Mouse (Mus musculus) embryonic facial prominence, embryonic 11.5 days (tissue): Measurements from ENCODE around the gene Ly6g6c. TPM values are rescaled to one million over a fixed set of nuclear protein-coding genes. Genes with fewer than 3 reads are reported as not detected.

ENCODE experiments used
- ATAC-seq: fragments of 200-750 bp; cut with Nextera tagmentation; replicated peaks from 2 replicates; pipeline ENCODE4 v1.8.0; 2017; ENCODE audit warnings: low read depth; ENCODE audit not compliant: insufficient number of reproducible peaks, low FRiP score, low TSS enrichment
- DNase-seq: peaks from one replicate; pipeline ENCODE4 v3.0.0-alpha.2; 2015; ENCODE audit warnings: low spot score
- H3K27ac ChIP-seq: fragments of 300-500 bp; sonication (generic); replicated peaks from 2 replicates; pipeline ENCODE4 v1.5.1; 2014; ENCODE audit warnings: mild to moderate bottlenecking, low read depth, low read length, control low read depth
- H3K27me3 ChIP-seq: fragments of 300-500 bp; sonication (generic); 2 replicates; pipeline ENCODE4 v1.6.1; 2014; ENCODE audit warnings: mild to moderate bottlenecking, low read length, moderate library complexity, mixed read lengths; ENCODE audit not compliant: control insufficient read depth, insufficient read depth
- H3K36me3 ChIP-seq: fragments of 300-500 bp; sonication (generic); replicated peaks from 2 replicates; pipeline ENCODE4 v1.6.1; 2014; ENCODE audit warnings: low read depth, mild to moderate bottlenecking, low read length, moderate library complexity, mixed read lengths; ENCODE audit not compliant: control insufficient read depth, insufficient read depth
- H3K4me1 ChIP-seq: fragments of 300-500 bp; sonication (generic); 2 replicates; pipeline ENCODE4 v1.6.1; 2014; ENCODE audit warnings: low read length, mixed read lengths; ENCODE audit not compliant: control insufficient read depth, insufficient read depth
- H3K4me2 ChIP-seq: fragments of 300-500 bp; sonication (generic); 2 replicates; pipeline ENCODE4 v1.6.1; 2014; ENCODE audit warnings: low read depth, mild to moderate bottlenecking, control low read depth, low read length, moderate library complexity
- H3K4me3 ChIP-seq: fragments of 300-500 bp; sonication (generic); 2 replicates; pipeline ENCODE4 v1.5.1; 2014; ENCODE audit warnings: low read depth, low read length, control low read depth
- H3K9ac ChIP-seq: fragments of 300-500 bp; sonication (generic); replicated peaks from 2 replicates; pipeline ENCODE4 v1.6.1; 2014; ENCODE audit warnings: mild to moderate bottlenecking, control low read depth, low read length
- H3K9me3 ChIP-seq: fragments of 300-500 bp; sonication (generic); replicated peaks from 2 replicates; pipeline ENCODE4 v1.6.1; 2016; ENCODE audit warnings: mild to moderate bottlenecking, low read length, inconsistent platforms, mixed read lengths; ENCODE audit not compliant: control insufficient read depth
- WGBS: fragments of 180-500 bp; shearing (Covaris S2); extraction: QIAGEN DNeasy Blood & Tissue Kit; methylation state at CpG from one replicate; pipeline ENCODE4 v1.1.7; 2014; 5-methylcytosine and 5-hydroxymethylcytosine counted together
- polyA plus RNA-seq: library from polyadenylated mRNA; unstranded; fragments of >200 nt; fragmentation: Nextera tagmentation; extraction: Ambion mirVana; gene quantifications from 2 replicates; pipeline ENCODE4 v1.2.1, GENCODE M21; 2014

Ly6g6c gene
- polyA plus RNA-seq, 1 experiment from 2014 or later: not detected

GRCm38 (mm10) chr17:35104754-35105153, 39.6 kb downstream of the Ly6g6c start:
- Histone ChIP-seq H3K4me1 (no peaks in the 10 kb centered on the region), H3K9me3 (no peaks in the 10 kb centered on the region), H3K4me2 (no peak overlapping the region), H3K9ac (no peak overlapping the region), H3K4me3 (no peak overlapping the region), H3K27me3 (no peaks in the 10 kb centered on the region), H3K36me3 (peaks cover 2% of the 10 kb centered on the region; the same call in 1 of the 2 replicates), H3K27ac (no peak overlapping the region)
- 83% methylated on average over 6 of the region's 6 CpGs for WGBS
- DNase-seq (no peak), ATAC-seq (no peak)

GRCm38 (mm10) chr17:35105740-35106389, 40.7 kb downstream of the Ly6g6c start:
- Histone ChIP-seq H3K4me2 (peak overlapping the region; percentile 19), H3K4me1 (no peaks in the 10 kb centered on the region), H3K27me3 (no peaks in the 10 kb centered on the region), H3K9ac (peak overlapping the region; percentile 54), H3K4me3 (no peak overlapping the region), H3K36me3 (peaks cover 2% of the 10 kb centered on the region; the same call in 1 of the 2 replicates), H3K27ac (no peak overlapping the region), H3K9me3 (no peaks in the 10 kb centered on the region)
- ATAC-seq: no peak
- DNase-seq: peak; percentile 48
- WGBS: 22% methylated on average over 13 of the region's 13 CpGs

GRCm38 (mm10) chr17:35106522-35106921, 41.3 kb downstream of the Ly6g6c start:
- Histone ChIP-seq H3K36me3 (no peaks in the 10 kb centered on the region), H3K4me3 (no peak overlapping the region), H3K4me1 (no peaks in the 10 kb centered on the region), H3K27ac (no peak overlapping the region), H3K9ac (no peak overlapping the region), H3K9me3 (no peaks in the 10 kb centered on the region), H3K27me3 (no peaks in the 10 kb centered on the region), H3K4me2 (no peak overlapping the region; the same call in 1 of the 2 replicates)
- DNase-seq (no peak), ATAC-seq (no peak)
- WGBS: 71% methylated on average over 3 of the region's 3 CpGs

- ATAC-seq: no peak; the same call in 1 of the 2 replicates
- no peak within 1 kb of the TSS for H3K9ac ChIP-seq
- WGBS: 92% methylated on average over 6 of the region's 6 CpGs
- H3K4me1 ChIP-seq: no peaks in the 10 kb centered on the region
- H3K27ac ChIP-seq: no peak within 1 kb of the TSS
- H3K27me3 ChIP-seq: no peaks in the 10 kb centered on the region
- H3K9me3 ChIP-seq: no peaks in the 10 kb centered on the region
- no peaks in the 10 kb centered on the region for H3K36me3 ChIP-seq
- no peak within 1 kb of the TSS for H3K4me2 ChIP-seq
- no peak for DNase-seq
- H3K4me3 ChIP-seq: no peak within 1 kb of the TSS
These were observed 42.9 kb downstream of the Ly6g6c start, which contains the start of gene Ly6g5c for GRCm38 (mm10) chr17:35108097-35108496. TSS of gene Ly6g5c (plus strand) at chr17:35108279.

GRCm38 (mm10) chr17:35111774-35112173, 46.6 kb downstream of the Ly6g6c start:
- no peak for ATAC-seq
- Histone ChIP-seq H3K4me2 (no peak overlapping the region), H3K4me3 (no peak overlapping the region), H3K9ac (no peak overlapping the region), H3K27me3 (no peaks in the 10 kb centered on the region), H3K4me1 (no peaks in the 10 kb centered on the region), H3K27ac (no peak overlapping the region), H3K9me3 (no peaks in the 10 kb centered on the region), H3K36me3 (peaks cover 4% of the 10 kb centered on the region)
- 83% methylated on average over 9 of the region's 9 CpGs for WGBS
- no peak for DNase-seq

- no peaks in the 10 kb centered on the region for H3K9me3 ChIP-seq
- no peak within 1 kb of the TSS for H3K27ac ChIP-seq
- WGBS: 84% methylated on average over 8 of the region's 8 CpGs
- no peaks in the 10 kb centered on the region for H3K27me3 ChIP-seq
- peak; percentile 30 for DNase-seq
- no peak within 1 kb of the TSS for H3K4me2 ChIP-seq
- H3K9ac ChIP-seq: no peak within 1 kb of the TSS
- H3K4me3 ChIP-seq: no peak within 1 kb of the TSS
- peaks cover 2% of the 10 kb centered on the region; the same call in 1 of the 2 replicates for H3K4me1 ChIP-seq
- peaks cover 15% of the 10 kb centered on the region for H3K36me3 ChIP-seq
- ATAC-seq: no peak
These were observed 50.1 kb downstream of the Ly6g6c start, which contains the start of gene Ly6g5b for GRCm38 (mm10) chr17:35115046-35116019. TSS of gene Ly6g5b (minus strand) at chr17:35115428.
